Mouse (Mus musculus) neural tube, embryonic 13.5 days (tissue): Measurements from ENCODE around the gene Pfkp. TPM values are rescaled to one million over a fixed set of nuclear protein-coding genes. Genes with fewer than 3 reads are reported as not detected.

Experiments used
- ATAC-seq: fragments of 200-750 bp; cut with Nextera tagmentation; 2 replicates; pipeline ENCODE4 v1.8.0; 2017; ENCODE audit warnings: low read depth, mild to moderate bottlenecking, moderate TSS enrichment, moderate library complexity
- H3K27ac ChIP-seq: fragments of 300-500 bp; sonication (generic); replicated peaks from 2 replicates; pipeline ENCODE4 v1.5.1; 2015; ENCODE audit warnings: moderate library complexity, mild to moderate bottlenecking, inconsistent platforms
- H3K27me3 ChIP-seq: fragments of 300-500 bp; sonication (generic); 2 replicates; pipeline ENCODE4 v1.6.1; 2015; ENCODE audit warnings: mild to moderate bottlenecking, inconsistent platforms
- H3K36me3 ChIP-seq: fragments of 300-500 bp; sonication (generic); 2 replicates; pipeline ENCODE4 v1.6.1; 2015; ENCODE audit warnings: mild to moderate bottlenecking, inconsistent platforms
- H3K4me1 ChIP-seq: fragments of 300-500 bp; sonication (generic); replicated peaks from 2 replicates; pipeline ENCODE4 v1.6.1; 2015; ENCODE audit warnings: inconsistent platforms
- H3K4me2 ChIP-seq: fragments of 300-500 bp; sonication (generic); 2 replicates; pipeline ENCODE4 v1.6.1; 2015; ENCODE audit warnings: inconsistent platforms, mild to moderate bottlenecking, moderate library complexity
- H3K4me3 ChIP-seq: fragments of 300-500 bp; sonication (generic); 2 replicates; pipeline ENCODE4 v1.5.1; 2015; ENCODE audit warnings: mild to moderate bottlenecking, inconsistent platforms
- H3K9ac ChIP-seq: fragments of 300-500 bp; sonication (generic); 2 replicates; pipeline ENCODE4 v1.6.1; 2015; ENCODE audit warnings: moderate library complexity, mild to moderate bottlenecking, inconsistent platforms
- H3K9me3 ChIP-seq: fragments of 300-500 bp; sonication (generic); 2 replicates; pipeline ENCODE4 v1.6.1; 2016; ENCODE audit warnings: inconsistent platforms
- WGBS: fragments of 180-500 bp; shearing (Covaris S2); methylation state at CpG from one replicate; pipeline ENCODE4 v1.1.7; 2015; 5-methylcytosine and 5-hydroxymethylcytosine counted together
- polyA plus RNA-seq: library from polyadenylated mRNA; unstranded; fragments of >200 nt; fragmentation: Nextera tagmentation; extraction: Ambion mirVana; gene quantifications from 2 replicates; pipeline ENCODE4 v1.2.1, GENCODE M21; 2015

The Pfkp gene
- 195 and 216 TPM in 2 replicates for polyA plus RNA-seq

GRCm38 (mm10) chr13:6648669-6649233, at the start of gene Pfkp:
Gene Pfkp, minus strand, starts transcription at chr13:6648777.
- peak within 1 kb of the TSS; percentile 49 for H3K27ac ChIP-seq
- 1% methylated on average over 34 of the region's 34 CpGs for WGBS

GRCm38 (mm10) chr13:6690607-6691006, 42.0 kb upstream of the Pfkp start:
- H3K36me3 ChIP-seq = no peaks in the 10 kb centered on the region
- no peak overlapping the region for H3K27ac ChIP-seq
- no peak overlapping the region for H3K4me3 ChIP-seq
- no peaks in the 10 kb centered on the region for H3K9me3 ChIP-seq
- no peaks in the 10 kb centered on the region for H3K27me3 ChIP-seq
- no peak overlapping the region for H3K9ac ChIP-seq
- 84% methylated on average over 3 of the region's 3 CpGs for WGBS
- H3K4me1 ChIP-seq = no peaks in the 10 kb centered on the region
- no peak overlapping the region for H3K4me2 ChIP-seq
- ATAC-seq = no peak

More at GRCm38 (mm10) chr13:6648669-6649233, at the start of gene Pfkp:
- Histone ChIP-seq H3K4me1 (peaks cover 24% of the 10 kb centered on the region), H3K36me3 (no peaks in the 10 kb centered on the region), H3K4me3 (peak within 1 kb of the TSS; percentile 56), H3K9me3 (no peaks in the 10 kb centered on the region), H3K4me2 (peak within 1 kb of the TSS; percentile 88), H3K9ac (peak within 1 kb of the TSS; percentile 73), H3K27me3 (peaks cover 4% of the 10 kb centered on the region; the same call in 1 of the 2 replicates)
- ATAC-seq = peak; percentile 96

- Histone ChIP-seq H3K9ac (no peak overlapping the region), H3K4me1 (no peaks in the 10 kb centered on the region), H3K27ac (no peak overlapping the region), H3K4me3 (no peak overlapping the region), H3K27me3 (no peaks in the 10 kb centered on the region), H3K36me3 (no peaks in the 10 kb centered on the region), H3K9me3 (no peaks in the 10 kb centered on the region), H3K4me2 (no peak overlapping the region)
- ATAC-seq = peak; percentile 52; the same call in 1 of the 2 replicates
- WGBS = 61% methylated on average over 4 of the region's 4 CpGs
These were observed 41.4 kb upstream of the Pfkp start for GRCm38 (mm10) chr13:6689962-6690361.

GRCm38 (mm10) chr13:6688790-6689433, 40.3 kb upstream of the Pfkp start:
- Histone ChIP-seq H3K27ac (no peak overlapping the region), H3K4me1 (no peaks in the 10 kb centered on the region), H3K36me3 (no peaks in the 10 kb centered on the region), H3K9ac (no peak overlapping the region), H3K4me3 (no peak overlapping the region), H3K27me3 (no peaks in the 10 kb centered on the region), H3K9me3 (no peaks in the 10 kb centered on the region), H3K4me2 (no peak overlapping the region)
- peak; percentile 44; the same call in 1 of the 2 replicates for ATAC-seq
- 57% methylated on average over 7 of the region's 7 CpGs for WGBS

- H3K4me2 ChIP-seq = no peak overlapping the region
- H3K4me1 ChIP-seq = no peaks in the 10 kb centered on the region
- no peak for ATAC-seq
- 81% methylated on average over 4 of the region's 4 CpGs for WGBS
- H3K9me3 ChIP-seq = no peaks in the 10 kb centered on the region
- no peak overlapping the region for H3K9ac ChIP-seq
- no peaks in the 10 kb centered on the region for H3K27me3 ChIP-seq
- H3K36me3 ChIP-seq = no peaks in the 10 kb centered on the region
- no peak overlapping the region for H3K27ac ChIP-seq
- no peak overlapping the region for H3K4me3 ChIP-seq
These were observed 18.3 kb upstream of the Pfkp start for GRCm38 (mm10) chr13:6666887-6667286.

- no peaks in the 10 kb centered on the region for H3K27me3 ChIP-seq
- no peak overlapping the region for H3K27ac ChIP-seq
- H3K4me3 ChIP-seq = no peak overlapping the region
- H3K9me3 ChIP-seq = no peaks in the 10 kb centered on the region
- H3K4me2 ChIP-seq = no peak overlapping the region
- no peak for ATAC-seq
- 85% methylated on average over 1 of the region's 1 CpGs for whole genome bisulfite sequencing
- H3K9ac ChIP-seq = no peak overlapping the region
- no peaks in the 10 kb centered on the region for H3K36me3 ChIP-seq
- no peaks in the 10 kb centered on the region for H3K4me1 ChIP-seq
These were observed 16.9 kb upstream of the Pfkp start for GRCm38 (mm10) chr13:6665506-6665905.

GRCm38 (mm10) chr13:6664216-6664615, 15.6 kb upstream of the Pfkp start:
- H3K4me2 ChIP-seq = no peak overlapping the region
- no peak overlapping the region for H3K27ac ChIP-seq
- no peaks in the 10 kb centered on the region for H3K27me3 ChIP-seq
- no peak for ATAC-seq
- H3K4me3 ChIP-seq = no peak overlapping the region
- whole genome bisulfite sequencing = 78% methylated on average over 5 of the region's 5 CpGs
- H3K9me3 ChIP-seq = no peaks in the 10 kb centered on the region
- H3K4me1 ChIP-seq = no peaks in the 10 kb centered on the region
- H3K36me3 ChIP-seq = no peaks in the 10 kb centered on the region
- H3K9ac ChIP-seq = no peak overlapping the region

- Histone ChIP-seq H3K9me3 (no peaks in the 10 kb centered on the region), H3K27me3 (no peaks in the 10 kb centered on the region), H3K36me3 (no peaks in the 10 kb centered on the region), H3K4me1 (no peaks in the 10 kb centered on the region), H3K4me3 (no peak overlapping the region), H3K9ac (no peak overlapping the region), H3K27ac (no peak overlapping the region), H3K4me2 (no peak overlapping the region)
- ATAC-seq = no peak
- 90% methylated on average over 6 of the region's 6 CpGs for WGBS
These were observed 10.7 kb upstream of the Pfkp start for GRCm38 (mm10) chr13:6659314-6659713.

- H3K9ac ChIP-seq = no peak overlapping the region
- no peak overlapping the region for H3K4me3 ChIP-seq
- H3K4me2 ChIP-seq = no peak overlapping the region
- no peak for ATAC-seq
- no peak overlapping the region for H3K27ac ChIP-seq
- H3K4me1 ChIP-seq = no peaks in the 10 kb centered on the region
- no peaks in the 10 kb centered on the region for H3K36me3 ChIP-seq
- no peaks in the 10 kb centered on the region for H3K27me3 ChIP-seq
- WGBS = 76% methylated on average over 2 of the region's 2 CpGs
- H3K9me3 ChIP-seq = no peaks in the 10 kb centered on the region
These were observed 8.7 kb upstream of the Pfkp start for GRCm38 (mm10) chr13:6657300-6657699.

- Histone ChIP-seq H3K27ac (no peak overlapping the region), H3K9me3 (no peaks in the 10 kb centered on the region), H3K4me1 (peaks cover 24% of the 10 kb centered on the region), H3K4me3 (no peak overlapping the region), H3K9ac (no peak overlapping the region), H3K4me2 (peak overlapping the region; percentile 88), H3K27me3 (peaks cover 4% of the 10 kb centered on the region; the same call in 1 of the 2 replicates), H3K36me3 (no peaks in the 10 kb centered on the region)
- WGBS = 78% methylated on average over 3 of the region's 3 CpGs
- no peak for ATAC-seq
These were observed 965 bp upstream of the Pfkp start for GRCm38 (mm10) chr13:6649542-6649941.

GRCm38 (mm10) chr13:6647992-6648668, 447 bp downstream of the Pfkp start:
- Histone ChIP-seq H3K27me3 (peaks cover 4% of the 10 kb centered on the region; the same call in 1 of the 2 replicates), H3K4me2 (peak overlapping the region; percentile 88), H3K9me3 (no peaks in the 10 kb centered on the region), H3K4me1 (peaks cover 24% of the 10 kb centered on the region), H3K9ac (peak overlapping the region; percentile 73), H3K36me3 (no peaks in the 10 kb centered on the region), H3K4me3 (peak overlapping the region; percentile 56), H3K27ac (peak overlapping the region; percentile 49)
- under 1% methylated on average over 28 of the region's 28 CpGs for WGBS
- peak; percentile 70 for ATAC-seq
